In the genomic region with DNA sequence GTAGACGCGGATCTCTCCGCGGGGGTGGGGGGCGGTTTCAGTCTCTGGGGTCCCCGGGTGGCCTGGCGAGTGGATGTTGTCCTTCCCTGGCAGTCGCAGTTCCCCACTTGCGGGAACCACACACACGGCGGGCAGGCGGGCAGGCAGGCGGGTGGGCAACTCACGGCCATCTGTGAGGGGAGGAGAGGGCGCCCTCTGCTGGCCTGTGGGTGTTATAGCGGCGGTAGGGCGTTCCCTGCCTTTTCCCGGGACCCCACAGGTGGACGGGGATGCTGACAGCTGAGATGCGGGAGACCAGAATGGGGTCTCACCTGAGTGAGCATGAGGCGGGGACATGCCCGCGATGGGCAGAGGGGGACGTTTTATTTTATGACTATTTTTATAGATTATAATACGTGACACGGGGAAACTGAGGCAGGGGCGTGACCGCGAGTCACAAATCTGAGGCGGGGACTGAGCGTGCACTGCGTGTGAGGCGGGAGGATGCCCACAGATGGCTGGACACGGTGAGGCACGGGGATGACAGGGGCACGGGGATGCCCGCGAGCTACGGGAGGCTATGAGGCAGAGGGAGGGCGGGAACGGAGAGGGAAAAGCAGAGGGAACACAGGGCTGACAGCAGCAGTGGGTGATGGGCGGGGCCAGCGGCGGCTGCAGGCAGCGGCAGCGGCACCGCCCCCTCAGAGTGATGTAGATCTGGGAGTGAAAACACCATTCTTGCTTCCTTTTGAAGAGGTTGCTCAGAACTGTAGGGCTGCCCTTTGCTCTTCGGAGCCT, we compare ENCODE assay signal across 8 mouse cellular contexts.
DNase-seq lines count a peak whose midpoint lies in the region; ATAC-seq and TF ChIP-seq lines count a peak whose summit lies in the region.

No protein-coding gene starts in this region.

- ATAC-seq in forebrain, embryonic 11.5 days (replicated peaks; ENCODE audit: low FRiP score), result peak; percentile 90
- peak; percentile 77 for ATAC-seq in lung, postnatal 0 days
- ATAC-seq in monocyte, adult 5-6 weeks (replicated peaks; ENCODE audit: insufficient number of reproducible peaks, low FRiP score, low TSS enrichment, poor library complexity, severe bottlenecking), result no peak

- peak overlapping the region; percentile 69 for H3K4me2 ChIP-seq in forebrain, embryonic 11.5 days (ENCODE audit: low read depth, low read length, severe bottlenecking)
- peak overlapping the region; percentile 50 for H3K4me2 ChIP-seq in lung, postnatal 0 days (replicated peaks; ENCODE audit: low read depth, low read length)

- H3K27ac ChIP-seq in brown adipose tissue, adult 24 weeks (replicated peaks; ENCODE audit: low read depth, low read length), result no peak overlapping the region
- no peak overlapping the region for H3K27ac ChIP-seq in forebrain, embryonic 11.5 days (ENCODE audit: low read depth, low read length)
- no peak overlapping the region for H3K27ac ChIP-seq in lung, postnatal 0 days (ENCODE audit: low read length)

- no peaks in the 10 kb centered on the region for H3K9me3 ChIP-seq in forebrain, embryonic 11.5 days (ENCODE audit: control insufficient read depth, low read length)
- H3K9me3 ChIP-seq in lung, postnatal 0 days (ENCODE audit: low read length), result no peaks in the 10 kb centered on the region

- peak; percentile 58 for DNase-seq in R1 (ENCODE audit: low read depth, low spot score)
- DNase-seq in forebrain, embryonic 11.5 days (ENCODE audit: low spot score), result peak; percentile 90
- peak; percentile 64 for DNase-seq in heart, postnatal 4 days
- DNase-seq in layer of hippocampus, postnatal 14 days (ENCODE audit: low spot score in 2 of 2), result peak; percentile 54 to 56
- DNase-seq in lung, postnatal 0 days (ENCODE audit: low spot score), result peak; percentile 68
- DNase-seq in retina, postnatal 7 days (ENCODE audit: low read depth, low spot score), result peak; percentile 46

- peak overlapping the region; percentile 16; the same call in 1 of the 2 replicates for H3K9ac ChIP-seq in forebrain, embryonic 11.5 days (ENCODE audit: low read length)
- no peak overlapping the region for H3K9ac ChIP-seq in lung, postnatal 0 days (replicated peaks; ENCODE audit: low read depth)

- H3K4me3 ChIP-seq in brown adipose tissue, adult 24 weeks (ENCODE audit: insufficient read depth, low read depth, low read length), result peak overlapping the region; percentile 42
- H3K4me3 ChIP-seq in forebrain, embryonic 11.5 days (ENCODE audit: low read depth, low read length), result peak overlapping the region; percentile 40
- H3K4me3 ChIP-seq in lung, postnatal 0 days (ENCODE audit: low read depth, low read length), result peak overlapping the region; percentile 26

- WGBS in forebrain, embryonic 11.5 days, result 2% methylated on average over 48 of the region's 49 CpGs
- WGBS in lung, postnatal 0 days, result 3% methylated on average over 49 of the region's 49 CpGs

- TF ChIP-seq EP300 in lung, postnatal 0 days (IDR thresholded peaks at IDR 0.05), result no peak

- H3K27me3 ChIP-seq in forebrain, embryonic 11.5 days (ENCODE audit: control insufficient read depth, insufficient read depth, low read length), result no peaks in the 10 kb centered on the region
- H3K27me3 ChIP-seq in lung, postnatal 0 days (replicated peaks; ENCODE audit: insufficient read depth, low read length), result no peaks in the 10 kb centered on the region

- peak; percentile 89 for TF ChIP-seq CTCF in lung, postnatal 0 days (IDR thresholded peaks at IDR 0.05)

- H3K4me1 ChIP-seq in brown adipose tissue, adult 24 weeks (ENCODE audit: control insufficient read depth, insufficient read depth, insufficient read length, low read length), result no peaks in the 10 kb centered on the region
- no peaks in the 10 kb centered on the region for H3K4me1 ChIP-seq in forebrain, embryonic 11.5 days (replicated peaks; ENCODE audit: control insufficient read depth, insufficient read depth, low read length)
- H3K4me1 ChIP-seq in lung, postnatal 0 days (ENCODE audit: insufficient read depth, low read depth, low read length), result no peaks in the 10 kb centered on the region

- H3K36me3 ChIP-seq in forebrain, embryonic 11.5 days (ENCODE audit: control insufficient read depth, insufficient read depth, low read length), result no peaks in the 10 kb centered on the region
- H3K36me3 ChIP-seq in lung, postnatal 0 days (ENCODE audit: insufficient read depth, low read length), result no peaks in the 10 kb centered on the region
